Mouse (Mus musculus) liver, embryonic 12.5 days (tissue): Measurements from ENCODE around the gene Mrtfb. TPM values are rescaled to one million over a fixed set of nuclear protein-coding genes. Genes with fewer than 3 reads are reported as not detected.

Experiments used
- microRNA counts: library from miRNA; unstranded; fragments of <30 nt; microRNA quantifications from one replicate; lab custom pipeline; 2017
- microRNA-seq: library from miRNA; unstranded; fragments of <30 nt; microRNA quantifications from one replicate; pipeline ENCODE4, GENCODE M21; 2017
- polyA plus RNA-seq: library from polyadenylated mRNA; unstranded; fragments of >200 nt; fragmentation: Nextera tagmentation; extraction: Ambion mirVana; gene quantifications from 2 replicates; pipeline ENCODE4 v1.2.1, GENCODE M21; 2016

Gene Mrtfb
- polyA plus RNA-seq, 1 experiment from 2014 or later, result 5.5 TPM

MicroRNAs within 50 kb of the gene (microRNA counts, 519-probe panel; counts per million panel counts)
- microRNA mmu-miR-193b (lab: Ali Mortazavi, UCI), result 582 counts per million, percentile 70 among the panel's probes with 10 or more counts

Small RNAs within 50 kb of the gene (microRNA-seq; reads per million reads assigned to microRNA genes)
- gene Mir193b (220 reads per million, percentile 57 among the genes with 10 or more reads in this experiment), gene Mir365-1 (2.8 reads per million)

Other genes with a start within 250 kb of the Mrtfb start
- 7.9 and 8.2 TPM in 2 replicates for gene Ercc4, start 146.8 kb upstream of the Mrtfb start, polyA plus RNA-seq